Mouse (Mus musculus) heart, adult 9 months (tissue): ENCODE data around the gene Pan2.
"Not testable (repeated sequence)": the region's sequence is repeated elsewhere in the genome, so short reads cannot be mapped to it uniquely, and the experiment has no call there.

Source experiments
- DNase-seq, 2 experiments: peaks; one replicate each; pipeline ENCODE4 v3.0.0; 2022; ENCODE audit warnings: low spot score in 2 of 2

Pan2 gene

DNA sequence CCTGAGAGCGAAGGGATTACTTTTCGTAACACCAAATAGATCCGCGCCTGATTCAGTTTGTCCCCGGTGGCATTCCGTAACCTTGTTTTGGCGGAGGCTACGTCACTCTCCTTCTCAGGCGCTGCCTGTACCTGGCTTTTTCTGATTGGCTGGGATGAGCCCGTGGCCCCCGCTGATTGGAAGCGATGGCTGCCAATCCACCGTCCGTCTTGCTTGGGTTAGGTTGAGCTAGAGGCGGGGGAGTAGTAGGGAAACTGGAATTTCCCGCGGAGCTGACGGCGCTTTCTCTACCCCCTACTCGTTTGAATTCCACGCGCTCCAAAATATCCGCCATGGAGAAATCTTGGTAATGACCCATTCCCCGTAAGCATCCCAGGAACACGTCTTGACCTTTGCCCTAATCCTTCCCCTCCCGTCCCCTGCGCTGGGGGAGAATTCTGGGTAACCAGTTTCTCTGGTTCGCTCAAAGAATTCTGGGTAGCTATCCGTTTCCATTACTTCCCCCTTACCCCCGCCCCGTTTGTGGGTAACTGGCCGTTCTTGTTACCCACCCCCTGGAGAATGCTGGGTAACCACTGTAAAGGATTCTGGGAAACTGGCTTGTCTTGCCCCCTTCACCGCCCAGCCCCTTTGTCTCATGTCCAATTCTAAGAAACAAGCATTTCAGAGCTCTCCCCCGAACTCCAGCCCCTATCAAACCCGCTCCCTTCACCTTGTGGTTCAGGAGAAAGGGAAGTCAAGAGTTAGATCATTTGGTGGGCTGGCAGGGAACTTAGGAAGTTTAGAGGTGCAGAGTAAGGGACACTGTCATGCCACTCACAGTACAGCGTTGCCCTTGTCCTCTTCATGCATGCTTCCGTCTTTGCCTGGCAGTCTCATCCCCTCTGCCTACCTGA lies at the start of gene Pan2:
Gene Pan2 (plus strand): TSS at position 210 of the 896 bp plus-strand sequence.
- peak; percentile 100 for DNase-seq

GRCm38 (mm10) chr10:128253677-128254255 lies 49.4 kb upstream of the Pan2 start, which contains the start of gene Apon:
TSS of gene Apon (plus strand) at chr10:128254096.
- no peak for DNase-seq

GRCm38 (mm10) chr10:128255925-128256324 lies 47.2 kb upstream of the Pan2 start:
- no peak for DNase-seq

DNA sequence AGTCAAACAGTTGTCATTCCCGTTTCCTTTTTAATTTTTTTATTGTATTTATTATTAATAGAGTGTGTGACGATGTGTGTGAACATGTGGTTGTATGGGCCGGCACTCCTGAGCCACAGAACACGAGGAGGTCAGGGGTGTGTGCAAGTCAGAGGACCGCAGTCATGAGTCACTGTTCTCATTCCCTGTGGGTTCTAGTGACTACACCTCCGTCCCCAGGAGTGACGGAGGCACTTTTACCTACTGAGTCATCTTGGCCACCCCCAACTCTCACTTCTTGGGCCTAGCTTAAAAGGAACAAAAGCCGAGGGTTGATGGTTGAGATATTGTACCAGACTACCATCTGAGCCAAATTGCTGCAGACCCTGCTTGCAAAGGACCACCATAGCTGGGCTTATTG lies 46.8 kb upstream of the Pan2 start:
- no peak for DNase-seq

DNA sequence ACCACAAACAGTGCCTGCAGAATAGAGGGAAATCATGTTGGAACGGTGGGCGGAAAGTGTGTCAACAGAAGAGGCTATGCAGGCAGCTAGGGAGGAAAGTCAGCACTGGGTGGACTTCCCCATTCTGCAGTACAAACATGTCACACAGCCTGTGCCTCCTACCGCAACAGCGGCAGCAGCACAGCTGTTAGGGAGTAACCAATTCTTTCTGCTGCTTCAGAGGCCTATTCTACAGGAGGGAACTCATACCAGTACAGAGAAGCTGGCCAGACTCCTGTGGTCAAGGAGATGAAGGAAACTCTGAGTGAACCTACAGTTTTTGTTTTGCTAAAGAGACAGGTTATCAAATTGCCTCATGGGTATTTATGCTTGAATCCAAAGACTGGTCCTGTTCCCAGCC lies 44.2 kb upstream of the Pan2 start:
- DNase-seq = no peak

- no peak for DNase-seq
Measured at GRCm38 (mm10) chr10:128259946-128260345, 43.2 kb upstream of the Pan2 start.

DNA sequence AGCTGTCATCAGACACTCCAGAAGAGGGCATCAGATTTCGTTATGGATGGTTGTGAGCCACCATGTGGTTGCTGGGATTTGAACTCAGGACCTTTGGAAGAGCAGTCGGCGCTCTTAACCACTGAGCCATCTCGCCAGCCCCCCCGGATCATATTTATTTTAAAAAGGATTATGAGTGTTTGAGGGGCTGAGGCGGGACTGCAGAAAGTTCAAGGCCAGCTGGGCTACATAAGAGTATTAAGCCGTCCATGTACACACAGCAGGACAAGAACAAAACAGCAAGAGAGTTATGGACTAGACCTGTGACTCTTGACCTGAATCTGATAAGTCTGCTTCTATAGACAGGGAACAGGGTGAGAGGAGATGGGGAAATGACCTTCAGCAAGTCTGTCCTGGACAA lies 42.8 kb upstream of the Pan2 start:
- DNase-seq = not testable (repeated sequence)

- DNase-seq = peak in 1 of 2 experiments; percentile 34
Measured at GRCm38 (mm10) chr10:128262300-128262699, 40.8 kb upstream of the Pan2 start.

- DNase-seq = no peak
Measured at GRCm38 (mm10) chr10:128263393-128264310, 39.5 kb upstream of the Pan2 start.

DNA sequence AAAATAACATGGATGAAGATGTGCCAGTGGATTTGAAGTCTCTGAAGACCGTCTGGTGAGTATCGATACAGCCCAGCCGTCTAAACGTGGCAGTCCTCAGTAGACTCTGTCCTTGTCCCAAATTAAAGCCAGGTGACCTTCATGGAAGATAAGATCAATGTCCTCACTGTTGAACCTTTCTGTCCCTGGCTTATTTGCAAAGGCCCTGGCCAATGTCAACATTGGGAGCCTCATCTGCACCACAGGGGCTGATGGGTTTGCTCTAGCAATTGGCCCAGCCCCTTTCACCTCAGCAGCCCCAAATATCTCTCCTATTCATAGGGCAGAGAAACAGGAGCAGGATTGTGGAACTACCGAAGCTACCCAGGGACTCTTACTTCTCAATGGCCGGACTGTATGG lies 34.8 kb upstream of the Pan2 start, which contains the start of gene Apof:
Gene Apof (plus strand): TSS at position 301 of the 400 bp plus-strand sequence.
- no peak for DNase-seq

DNA sequence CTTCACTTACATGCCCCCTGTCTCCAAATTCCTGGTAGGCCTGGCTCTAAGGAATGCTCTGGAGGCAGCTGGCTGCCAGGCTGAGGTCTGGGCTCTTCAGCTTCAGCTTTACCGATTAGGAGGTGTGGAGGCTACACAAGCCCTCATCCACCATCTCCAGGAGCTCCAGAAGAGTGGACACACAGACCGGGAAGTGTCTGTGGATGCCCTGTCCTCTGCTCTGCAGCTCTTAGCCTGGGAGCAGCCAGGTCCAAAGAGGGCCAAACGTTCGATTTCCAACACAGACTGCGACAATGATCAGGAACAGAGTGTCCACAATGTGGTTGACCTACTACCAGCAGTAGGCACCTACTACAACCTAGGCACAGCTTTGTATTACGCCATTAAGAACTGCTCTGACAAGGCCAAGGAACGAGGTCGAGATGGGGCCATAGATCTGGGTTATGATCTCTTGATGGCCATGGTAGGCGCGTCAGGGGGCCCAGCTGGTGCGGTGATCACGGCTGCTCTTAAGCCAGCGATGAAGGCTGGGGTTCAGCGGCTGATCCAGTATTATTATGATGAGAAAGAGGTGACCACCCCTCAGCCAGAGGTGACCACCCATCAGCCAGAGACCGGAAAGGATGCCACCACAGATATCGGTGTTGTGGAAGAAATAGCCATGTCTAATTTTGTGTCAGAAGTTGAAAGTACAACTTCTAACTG lies 33.8 kb upstream of the Pan2 start:
- no peak for DNase-seq

DNA sequence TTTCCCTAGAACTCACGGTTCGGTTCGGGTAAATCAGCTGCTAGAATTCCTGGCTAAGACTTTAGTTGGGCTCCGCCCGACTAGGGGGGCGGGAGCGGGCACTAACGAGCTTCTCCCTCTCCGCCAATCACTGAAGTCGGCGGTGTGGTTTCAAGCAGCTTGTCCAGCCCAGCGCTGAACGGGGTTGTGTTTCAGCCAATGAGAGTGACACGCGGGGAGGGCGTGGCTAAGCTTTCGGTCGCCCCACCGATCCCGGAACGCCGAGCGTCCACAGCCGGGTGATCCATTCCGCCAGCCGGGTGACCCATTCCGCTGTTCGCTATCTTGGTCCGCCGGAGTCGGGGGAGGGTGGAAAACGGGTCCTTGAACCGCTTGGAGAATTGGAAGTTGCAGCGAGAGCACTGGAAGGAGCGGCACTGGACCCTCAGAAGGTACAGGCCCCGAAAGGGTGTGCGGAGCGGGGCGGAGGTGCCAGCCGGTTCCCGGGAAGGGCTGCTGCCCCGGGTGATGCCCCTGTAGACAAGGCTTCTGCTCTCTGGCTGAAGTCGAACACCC lies 32.8 kb upstream of the Pan2 start, which contains the start of gene Stat2:
Gene Stat2 (plus strand): TSS at position 273 of the 555 bp plus-strand sequence.
- peak; percentile 99 for DNase-seq

- no peak for DNase-seq
Measured at GRCm38 (mm10) chr10:128270866-128271265, 32.3 kb upstream of the Pan2 start.

DNA sequence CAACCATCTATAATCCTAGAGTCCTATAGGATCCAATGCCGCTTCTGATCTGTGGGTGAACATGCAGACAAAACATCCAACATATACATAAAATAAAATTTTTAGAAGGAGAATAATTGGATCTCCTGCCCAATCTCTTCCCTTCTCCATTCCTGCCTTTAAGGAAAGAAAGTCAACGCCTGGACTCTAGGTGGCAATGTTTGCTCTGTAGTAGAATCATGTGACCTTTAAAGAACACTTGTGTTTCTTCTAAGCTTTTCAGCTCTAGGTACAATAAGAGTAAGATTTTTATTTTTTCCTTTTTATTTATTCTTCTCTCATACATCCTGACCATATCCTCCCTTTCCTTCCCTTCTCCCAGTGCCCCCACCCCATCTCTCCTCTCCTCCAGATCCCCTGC lies 31.3 kb upstream of the Pan2 start:
- no peak for DNase-seq

GRCm38 (mm10) chr10:128272819-128273439 lies 30.2 kb upstream of the Pan2 start:
- DNase-seq = not testable (repeated sequence)

GRCm38 (mm10) chr10:128275374-128275773 lies 27.8 kb upstream of the Pan2 start:
- DNase-seq = not testable (repeated sequence)

DNA sequence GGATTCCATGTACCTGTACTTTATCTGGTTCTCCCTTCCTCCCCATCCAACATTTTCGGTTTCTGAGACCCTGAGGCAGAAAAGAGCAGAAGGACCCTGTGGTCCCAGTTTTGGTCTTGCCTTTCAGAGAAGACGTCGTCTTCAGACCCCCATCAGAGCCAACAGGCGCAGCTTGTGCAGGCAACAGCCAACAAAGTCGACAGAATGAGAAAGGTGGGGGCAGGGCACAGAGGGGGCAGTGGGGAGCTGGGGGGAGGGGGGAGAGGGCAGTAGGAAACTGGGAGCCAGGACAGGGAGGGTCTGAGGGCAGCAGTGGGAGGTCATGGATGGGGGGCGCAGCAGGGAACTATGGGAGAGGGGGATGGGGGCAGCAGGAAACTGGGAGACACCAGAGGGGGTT lies 25.0 kb upstream of the Pan2 start:
- no peak for DNase-seq

GRCm38 (mm10) chr10:128280943-128281342 lies 22.2 kb upstream of the Pan2 start:
- DNase-seq = no peak

- no peak for DNase-seq
Measured at GRCm38 (mm10) chr10:128281682-128282081, 21.5 kb upstream of the Pan2 start.

DNA sequence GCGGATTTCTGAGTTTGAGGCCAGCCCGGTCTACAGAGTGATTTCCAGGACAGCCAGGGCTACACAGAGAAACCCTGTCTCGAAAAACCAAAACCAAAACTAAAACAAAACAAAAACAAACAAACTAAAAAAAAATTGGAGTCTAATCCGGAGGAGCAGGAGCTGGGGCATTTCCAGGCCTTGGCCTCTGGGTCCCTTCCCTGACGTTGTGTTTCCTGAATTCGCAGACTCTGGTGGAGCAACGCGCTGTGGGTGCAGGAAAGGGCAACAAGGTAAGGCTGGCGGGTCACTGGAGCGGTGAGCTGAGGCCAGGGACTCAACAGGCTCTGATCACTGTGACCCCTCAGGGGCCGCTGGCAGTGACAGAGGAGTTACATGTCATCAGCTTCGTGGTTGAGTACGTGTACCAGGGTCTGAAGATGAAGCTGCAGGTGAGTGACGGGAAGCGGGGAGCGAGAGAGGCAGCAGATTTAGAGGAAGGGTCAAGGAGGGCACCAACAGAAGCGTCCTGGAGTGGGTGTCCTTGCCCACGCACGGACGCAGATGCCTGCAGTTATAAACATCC lies 20.2 kb upstream of the Pan2 start:
- DNase-seq = no peak
